Mouse (Mus musculus): ENCODE data around the gene Wdr11. TPM values are rescaled to one million over a fixed set of nuclear protein-coding genes. Genes with fewer than 3 reads are reported as not detected.

Wdr11 gene
- polyA plus RNA-seq, 1 experiment from 2014 or later, result 44.3 TPM

- H3K9me3 ChIP-seq (ENCODE audit: control insufficient read depth, low read length), result no peaks in the 10 kb centered on the region
- peaks cover 18% of the 10 kb centered on the region for H3K4me1 ChIP-seq (ENCODE audit: control insufficient read depth, insufficient read depth, low read length)
- no peak overlapping the region for H3K27ac ChIP-seq (ENCODE audit: low read depth, low read length)
- DNase-seq (ENCODE audit: low spot score) (no peak), ATAC-seq (ENCODE audit: insufficient read depth, low FRiP score, low TSS enrichment) (no peak)
- no peak overlapping the region for H3K4me3 ChIP-seq (ENCODE audit: low read depth, low read length)
- no peak overlapping the region for H3K9ac ChIP-seq (ENCODE audit: low read length)
- H3K4me2 ChIP-seq (ENCODE audit: low read depth), result no peak overlapping the region
- H3K36me3 ChIP-seq (ENCODE audit: control insufficient read depth, insufficient read depth, low read length), result no peaks in the 10 kb centered on the region
- WGBS, result 64% methylated on average over 3 of the region's 3 CpGs
- H3K27me3 ChIP-seq (ENCODE audit: control insufficient read depth, insufficient read depth, low read length), result no peaks in the 10 kb centered on the region
These were observed 90.9 kb downstream of the Wdr11 start for GRCm38 (mm10) chr7:129682525-129682924.

- no peak for DNase-seq (ENCODE audit: low spot score)
- Histone ChIP-seq H3K4me3 (ENCODE audit: low read depth, low read length) (no peak overlapping the region), H3K36me3 (ENCODE audit: control insufficient read depth, insufficient read depth, low read length) (no peaks in the 10 kb centered on the region), H3K27me3 (ENCODE audit: control insufficient read depth, insufficient read depth, low read length) (no peaks in the 10 kb centered on the region), H3K4me1 (ENCODE audit: control insufficient read depth, insufficient read depth, low read length) (peaks cover 7% of the 10 kb centered on the region; the same call in 1 of the 2 replicates), H3K4me2 (ENCODE audit: low read depth) (no peak overlapping the region), H3K9me3 (ENCODE audit: control insufficient read depth, low read length) (no peaks in the 10 kb centered on the region), H3K27ac (ENCODE audit: low read depth, low read length) (no peak overlapping the region), H3K9ac (ENCODE audit: low read length) (no peak overlapping the region)
- 70% methylated on average over 5 of the region's 5 CpGs for WGBS
- no peak for ATAC-seq (ENCODE audit: insufficient read depth, low FRiP score, low TSS enrichment)
These were observed 93.7 kb downstream of the Wdr11 start for GRCm38 (mm10) chr7:129685326-129685725.

All from neural tube, embryonic 11.5 days (tissue).